Mouse (Mus musculus): ENCODE measurements around the gene Pold3. TPM values are rescaled to one million over a fixed set of nuclear protein-coding genes. Genes with fewer than 3 reads are reported as not detected.
"Not testable (repeated sequence)": the region's sequence is repeated elsewhere in the genome, so short reads cannot be mapped to it uniquely, and the experiment has no call there.

Pold3 gene
- total RNA-seq, 4 experiments from 2014 or later: 7.5 to 9.4 (median 8.9) TPM

DNA sequence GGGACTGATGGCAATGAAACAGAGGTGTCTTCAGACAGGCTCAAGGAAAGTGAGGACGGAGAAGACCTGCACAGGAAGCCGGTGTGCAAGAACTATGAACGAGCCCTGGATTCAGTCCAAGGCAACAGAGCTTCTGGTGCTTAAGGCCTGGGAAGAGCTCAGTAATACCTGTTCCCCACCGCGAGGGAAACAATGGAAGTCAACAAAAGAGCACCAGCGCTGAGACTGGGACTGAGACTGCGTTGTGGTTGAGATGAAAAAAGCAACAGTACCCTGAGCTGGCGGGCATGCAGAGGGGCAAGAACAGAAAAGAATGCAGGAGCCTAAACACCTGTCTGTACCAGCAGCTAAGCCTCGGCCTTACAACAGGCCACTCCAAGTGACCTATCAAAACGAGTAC, 9.9 kb downstream of the Pold3 start:
- no peak for DNase-seq (ENCODE audit: low spot score)

DNA sequence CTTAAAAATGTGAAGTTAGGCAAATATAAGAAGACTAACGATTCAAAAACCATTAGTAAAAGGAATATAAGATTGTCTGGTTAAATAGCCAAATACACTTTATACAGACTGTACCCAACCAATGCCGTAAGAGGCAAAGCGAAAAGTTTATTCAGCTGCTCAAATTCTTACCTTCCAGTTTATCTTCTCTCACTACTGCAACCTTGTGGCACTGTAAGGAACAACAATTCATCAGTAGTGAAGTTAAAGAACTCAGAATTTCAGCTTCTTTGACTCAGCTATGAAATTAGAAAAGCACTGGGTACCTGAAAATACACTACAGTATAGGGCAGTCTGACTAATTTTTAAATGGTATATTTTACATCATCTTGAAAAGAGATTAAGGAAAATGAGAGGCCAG, 13.0 kb downstream of the Pold3 start:
- peak; percentile 6 for DNase-seq (ENCODE audit: low spot score)

- no peak for DNase-seq (ENCODE audit: low spot score)
Observed at GRCm38 (mm10) chr7:100104677-100105076, 16.7 kb downstream of the Pold3 start.

GRCm38 (mm10) chr7:100100031-100100595, 21.3 kb downstream of the Pold3 start:
- DNase-seq (ENCODE audit: low spot score): no peak

GRCm38 (mm10) chr7:100086891-100087290, 34.5 kb downstream of the Pold3 start:
- no peak for DNase-seq (ENCODE audit: low spot score)

GRCm38 (mm10) chr7:100086159-100086755, 35.1 kb downstream of the Pold3 start:
- DNase-seq (ENCODE audit: low spot score): no peak

GRCm38 (mm10) chr7:100083812-100084211, 37.6 kb downstream of the Pold3 start:
- DNase-seq (ENCODE audit: low spot score): no peak

GRCm38 (mm10) chr7:100082836-100083235, 38.5 kb downstream of the Pold3 start:
- DNase-seq (ENCODE audit: low spot score): no peak

DNA sequence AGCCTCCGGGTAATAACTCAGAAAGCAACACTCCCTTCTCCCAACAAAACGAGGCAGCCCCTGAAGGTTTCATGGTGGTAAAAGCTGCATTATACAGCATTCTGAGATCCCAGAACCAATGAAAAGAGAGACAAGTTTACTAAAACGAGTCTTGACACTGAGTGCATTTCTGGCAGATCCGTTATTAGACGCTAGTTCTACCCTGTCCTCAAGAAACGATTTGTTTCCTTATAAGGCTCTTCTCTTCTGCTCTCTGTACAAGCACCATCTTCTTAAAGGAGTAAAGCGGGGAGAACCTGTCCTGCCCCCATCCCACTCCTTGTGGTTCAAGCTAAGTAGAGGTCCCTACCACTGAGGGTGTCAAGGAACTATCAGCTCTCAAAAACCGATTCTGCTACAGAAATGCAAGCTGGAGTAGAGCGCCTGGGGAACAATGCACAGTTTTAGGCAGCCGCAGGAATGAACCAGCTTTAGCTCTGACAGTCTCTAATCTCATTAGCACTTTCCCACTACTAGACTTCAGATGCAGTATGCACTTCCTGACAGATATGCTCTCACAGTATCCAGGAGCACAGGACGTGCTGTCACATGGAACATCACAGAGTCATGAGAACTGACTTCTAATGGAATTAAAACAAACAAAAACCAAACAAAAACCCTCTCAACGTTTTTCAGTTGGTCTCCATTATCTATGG, 41.1 kb downstream of the Pold3 start:
- DNase-seq (ENCODE audit: low spot score): no peak

- DNase-seq (ENCODE audit: low spot score): no peak
Observed at GRCm38 (mm10) chr7:100077071-100077470, 44.3 kb downstream of the Pold3 start.

GRCm38 (mm10) chr7:100076296-100076695, 45.1 kb downstream of the Pold3 start:
- DNase-seq (ENCODE audit: low spot score): no peak

DNA sequence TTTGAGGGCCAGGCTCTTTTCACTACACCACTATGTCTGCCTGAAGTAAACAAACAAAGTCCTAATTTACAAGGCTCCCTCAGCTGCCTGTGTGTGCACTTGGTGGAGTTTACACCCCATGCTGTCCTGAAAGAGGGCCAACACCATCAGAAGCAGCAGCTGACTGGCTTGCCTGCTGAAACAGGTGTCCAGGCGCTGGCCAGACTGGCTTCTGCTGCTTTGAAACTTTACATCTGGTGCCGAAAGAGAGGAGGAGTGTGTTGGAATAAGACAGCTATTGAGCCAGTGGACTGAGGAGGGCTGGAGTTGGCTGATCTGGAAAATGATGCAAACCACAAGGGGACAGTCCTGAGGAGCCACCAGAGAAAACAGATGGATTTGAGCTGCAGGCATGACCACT, 47.4 kb downstream of the Pold3 start:
- DNase-seq (ENCODE audit: low spot score): peak; percentile 36

GRCm38 (mm10) chr7:100052991-100053390, 68.4 kb downstream of the Pold3 start:
- not testable (repeated sequence) for DNase-seq (ENCODE audit: low spot score)

DNA sequence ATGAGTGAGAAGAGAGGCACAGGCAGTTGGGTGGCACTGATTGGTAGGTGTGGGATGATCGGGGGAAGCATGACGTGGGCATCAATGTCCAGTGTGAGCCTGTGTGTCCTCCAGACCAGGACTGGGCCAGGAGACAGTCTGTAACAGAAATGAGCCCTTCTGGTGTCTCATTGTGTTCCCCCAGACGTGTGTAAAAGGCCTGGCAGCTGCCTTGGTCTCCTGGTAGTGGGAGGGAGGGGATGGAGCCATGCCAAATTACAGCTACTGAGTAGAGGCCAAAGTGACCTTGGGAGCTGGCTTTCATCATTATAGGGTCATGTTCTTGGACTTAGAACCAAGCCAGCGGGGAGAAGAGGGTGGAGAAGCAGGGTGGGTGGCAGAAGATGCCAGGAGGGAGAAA, 69.5 kb downstream of the Pold3 start:
- no peak for DNase-seq (ENCODE audit: low spot score)

- no peak for DNase-seq (ENCODE audit: low spot score)
Observed at GRCm38 (mm10) chr7:100046486-100046885, 74.9 kb downstream of the Pold3 start.

GRCm38 (mm10) chr7:100043605-100044031, 77.7 kb downstream of the Pold3 start:
- DNase-seq (ENCODE audit: low spot score): no peak

- no peak for DNase-seq (ENCODE audit: low spot score)
Observed at GRCm38 (mm10) chr7:100043096-100043495, 78.3 kb downstream of the Pold3 start.

DNA sequence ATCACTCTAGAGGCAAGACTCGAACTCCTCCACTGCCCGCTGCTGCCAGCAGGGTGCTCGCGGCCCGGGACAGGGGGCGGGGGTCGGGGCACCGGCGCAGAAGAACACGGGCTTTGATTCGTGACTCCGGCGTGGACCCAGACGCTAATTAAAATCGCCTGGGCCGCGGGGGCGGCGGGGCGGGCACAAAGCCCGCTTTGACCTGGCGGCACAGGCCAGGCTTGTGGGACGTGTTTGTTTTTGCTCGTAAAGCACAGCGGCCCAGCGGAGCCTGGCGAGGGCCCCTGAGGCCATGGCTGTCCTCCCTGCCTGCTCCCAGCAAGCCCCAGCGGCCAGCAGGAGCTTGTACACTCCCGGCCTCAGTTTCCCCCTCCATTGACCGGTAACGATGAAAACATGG, 79.2 kb downstream of the Pold3 start:
- DNase-seq (ENCODE audit: low spot score): no peak

DNA sequence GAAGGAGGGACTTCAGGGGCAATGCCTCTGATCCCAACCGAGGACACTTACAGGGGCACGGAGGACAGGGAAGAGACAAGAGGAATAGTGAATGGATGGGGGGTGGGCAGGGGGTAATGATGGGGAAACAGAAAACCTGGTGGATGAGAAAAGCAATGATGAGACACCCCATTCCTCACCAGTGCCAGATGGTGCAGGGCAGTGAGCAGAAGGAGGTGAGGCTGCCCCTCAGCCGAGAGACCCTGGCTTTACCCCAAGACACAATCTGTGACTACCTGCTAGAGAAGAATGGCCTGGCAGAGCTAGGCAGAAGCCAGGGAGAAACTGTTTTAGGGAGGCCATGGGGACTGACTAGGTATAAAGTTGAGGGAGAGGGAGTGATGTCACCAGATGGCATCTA, 84.9 kb downstream of the Pold3 start:
- DNase-seq (ENCODE audit: low spot score): no peak

DNA sequence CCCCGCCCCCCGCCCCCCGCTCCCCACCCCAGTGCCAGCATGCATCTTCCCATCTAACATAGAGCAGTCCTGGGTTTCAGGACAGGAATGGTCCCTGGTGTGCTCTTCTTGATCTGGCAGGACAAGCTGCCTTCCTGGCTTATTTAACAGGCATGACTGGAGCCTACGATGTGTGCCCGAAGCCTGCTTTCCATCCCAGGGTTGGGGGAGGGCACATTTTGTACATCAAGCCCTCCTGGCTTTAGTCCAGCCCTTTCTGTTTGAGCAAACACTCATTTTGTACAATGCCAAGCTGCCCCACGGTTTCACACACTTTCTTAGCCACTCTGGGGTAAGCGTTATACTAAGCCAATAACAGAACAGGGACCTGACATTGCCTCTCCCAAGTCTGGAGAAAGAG, 85.3 kb downstream of the Pold3 start:
- DNase-seq (ENCODE audit: low spot score): no peak

DNA sequence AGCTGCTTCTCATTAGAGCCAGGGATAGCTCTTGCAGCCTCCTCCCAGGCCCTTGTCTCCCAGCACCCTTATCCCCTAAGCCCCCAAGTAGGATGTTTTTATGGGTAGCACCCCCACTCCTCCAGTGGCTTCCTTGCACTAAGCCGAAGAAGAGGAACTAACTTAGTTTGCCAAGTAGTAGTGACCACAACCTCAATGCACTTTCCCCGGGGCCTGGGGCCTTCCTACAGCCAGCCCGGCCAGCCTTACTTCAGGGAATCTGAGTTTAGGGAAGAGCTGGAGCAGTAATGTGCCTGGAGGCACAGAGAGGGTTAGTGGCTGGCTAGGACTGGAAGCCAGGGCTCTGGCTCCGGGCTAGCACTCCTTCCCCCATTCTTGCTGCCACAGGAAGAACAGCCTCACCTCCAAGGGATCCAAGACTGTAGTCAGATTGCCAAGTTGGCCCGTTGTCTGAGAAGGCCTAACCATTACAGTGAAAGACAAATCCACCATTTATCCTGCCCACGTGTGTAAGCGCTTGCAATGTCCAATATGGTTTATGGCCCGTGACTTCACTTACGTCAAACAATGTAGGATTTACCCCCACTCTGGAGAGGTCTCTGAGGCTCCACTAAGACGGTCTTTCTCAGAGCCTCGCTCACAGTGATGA, 86.4 kb downstream of the Pold3 start:
- DNase-seq (ENCODE audit: low spot score): no peak

DNA sequence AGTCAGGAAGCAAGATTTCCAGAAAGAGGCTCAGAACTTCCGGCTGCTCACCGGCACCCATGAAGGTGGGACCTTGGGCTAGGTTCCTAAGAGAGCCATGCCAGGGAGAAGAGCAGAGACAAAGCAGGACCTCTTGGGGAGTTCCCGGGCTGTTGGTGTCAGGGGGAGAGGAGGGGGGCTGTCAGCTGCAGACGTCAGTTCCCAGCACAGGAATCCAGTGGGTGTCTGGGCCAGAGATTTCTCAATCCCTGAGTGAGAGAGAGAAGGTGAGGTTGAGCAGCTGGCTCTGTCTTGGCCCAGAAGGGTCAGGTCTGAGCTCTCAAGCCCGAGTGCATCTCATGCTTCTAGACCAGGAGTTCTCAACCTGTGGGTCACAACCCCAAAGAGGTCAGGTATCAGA, 87.7 kb downstream of the Pold3 start:
- DNase-seq (ENCODE audit: low spot score): no peak

Measured in heart, adult 8-10 months (tissue).